Mouse (Mus musculus) neural tube, embryonic 10.5 days (tissue): ENCODE data around the gene Ptprn2.
A peak's percentile ranks its signal among the peaks of the same experiment; 100 is the strongest.

Experiments used
- DNase-seq: peaks from one replicate; pipeline ENCODE4 v3.0.0-alpha.2; 2017; ENCODE audit warnings: low spot score; ENCODE audit errors: extremely low spot score

Gene Ptprn2

DNA sequence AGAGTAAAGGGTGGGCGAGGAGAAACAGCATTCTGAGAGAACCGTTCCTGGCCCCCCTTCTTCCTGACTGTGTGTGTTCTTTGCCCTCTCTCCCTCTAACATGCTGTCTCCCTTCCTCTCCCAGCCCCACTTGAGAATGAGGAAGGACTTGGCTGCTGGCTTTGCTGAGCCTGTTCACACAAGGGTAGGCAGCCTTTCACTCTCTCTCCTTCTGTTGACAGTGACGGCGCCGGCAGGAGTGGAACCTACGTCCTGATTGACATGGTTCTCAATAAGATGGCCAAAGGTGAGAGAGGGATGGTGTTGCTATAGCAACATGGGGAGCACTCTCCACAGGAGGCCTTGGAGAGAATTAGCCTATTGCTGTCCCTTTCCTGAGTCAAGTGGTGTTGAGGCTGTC is 769.8 kb downstream of the Ptprn2 start:
- no peak for DNase-seq

DNA sequence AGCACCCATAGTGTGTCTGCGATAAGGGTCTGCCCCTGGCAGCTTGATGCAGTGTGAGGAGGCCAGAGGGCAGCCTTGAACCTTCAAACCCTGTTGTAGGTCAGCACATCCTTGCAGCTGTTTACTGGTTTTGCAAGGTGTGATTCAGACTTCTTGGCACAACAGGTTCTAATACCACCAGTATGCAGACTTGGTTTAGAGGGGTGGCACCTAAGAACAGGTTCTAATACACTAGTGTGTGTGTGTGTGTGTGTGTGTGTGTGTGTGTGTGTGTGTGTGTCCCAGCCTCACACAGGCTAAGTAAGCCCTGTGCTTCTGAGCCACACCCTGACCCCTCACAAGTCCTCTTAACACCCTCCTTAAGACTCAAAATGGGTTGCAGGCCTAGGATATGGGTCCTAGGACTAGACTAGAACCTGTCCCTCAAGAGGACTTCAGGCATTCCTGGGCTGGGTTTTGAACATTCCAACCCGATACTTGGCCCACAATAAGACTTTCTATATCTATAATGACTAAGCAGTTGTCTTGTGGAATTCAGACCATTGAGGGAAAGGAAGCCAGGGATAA is 770.3 kb downstream of the Ptprn2 start:
- DNase-seq, result no peak

DNA sequence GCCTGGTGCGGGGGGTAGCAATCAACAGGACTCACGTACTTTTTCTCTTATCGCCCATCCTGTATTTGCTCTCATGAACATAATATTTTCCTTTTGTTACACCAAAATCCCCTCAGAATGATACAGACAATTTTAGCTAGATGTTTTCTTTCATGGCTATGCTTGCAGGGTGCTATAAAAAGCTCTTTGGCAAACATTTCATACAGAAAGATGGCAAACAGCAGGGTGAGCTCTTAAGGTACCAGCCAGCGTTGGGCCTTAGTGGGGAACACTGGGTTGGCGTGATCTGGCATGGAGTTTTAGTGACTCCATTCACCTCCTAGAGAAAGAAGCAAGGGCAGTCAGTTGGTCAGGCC is 771.3 kb downstream of the Ptprn2 start:
- no peak for DNase-seq

DNA sequence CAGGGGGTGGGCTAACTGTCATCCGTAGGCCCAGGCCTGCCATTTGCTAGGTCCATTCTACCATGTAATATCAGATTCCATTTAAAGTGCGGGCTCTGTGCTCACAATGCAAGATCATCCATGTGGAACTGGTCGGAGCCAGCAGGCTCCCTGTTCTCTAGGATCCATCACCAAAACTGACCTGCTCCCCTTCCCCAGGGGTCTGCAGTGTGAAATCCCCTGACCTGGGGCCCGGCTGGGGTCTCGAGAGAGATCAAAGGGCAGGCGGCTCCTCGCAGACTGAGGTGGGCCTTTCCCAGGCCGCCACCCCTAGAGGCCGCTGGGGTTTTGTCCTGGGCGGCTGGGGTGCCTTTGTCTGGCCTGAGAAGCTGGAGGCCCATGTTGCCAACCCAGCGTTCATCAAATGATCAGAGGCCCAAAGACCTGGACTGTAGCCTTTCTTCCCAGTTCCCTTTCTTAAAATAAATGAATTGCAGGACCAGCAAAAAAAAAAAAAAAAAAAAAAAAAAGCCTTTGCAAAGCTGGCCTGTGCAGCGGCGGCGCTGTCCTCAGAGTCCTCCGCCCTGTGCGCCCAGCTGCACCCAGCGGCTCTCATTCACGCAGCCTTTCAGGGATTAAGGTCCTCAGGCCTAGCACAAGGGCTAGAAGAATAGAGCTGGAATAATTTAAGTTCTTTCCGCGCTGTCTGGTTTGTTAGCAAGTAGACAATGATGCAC is 771.8 kb downstream of the Ptprn2 start:
- DNase-seq, result peak; percentile 79

DNA sequence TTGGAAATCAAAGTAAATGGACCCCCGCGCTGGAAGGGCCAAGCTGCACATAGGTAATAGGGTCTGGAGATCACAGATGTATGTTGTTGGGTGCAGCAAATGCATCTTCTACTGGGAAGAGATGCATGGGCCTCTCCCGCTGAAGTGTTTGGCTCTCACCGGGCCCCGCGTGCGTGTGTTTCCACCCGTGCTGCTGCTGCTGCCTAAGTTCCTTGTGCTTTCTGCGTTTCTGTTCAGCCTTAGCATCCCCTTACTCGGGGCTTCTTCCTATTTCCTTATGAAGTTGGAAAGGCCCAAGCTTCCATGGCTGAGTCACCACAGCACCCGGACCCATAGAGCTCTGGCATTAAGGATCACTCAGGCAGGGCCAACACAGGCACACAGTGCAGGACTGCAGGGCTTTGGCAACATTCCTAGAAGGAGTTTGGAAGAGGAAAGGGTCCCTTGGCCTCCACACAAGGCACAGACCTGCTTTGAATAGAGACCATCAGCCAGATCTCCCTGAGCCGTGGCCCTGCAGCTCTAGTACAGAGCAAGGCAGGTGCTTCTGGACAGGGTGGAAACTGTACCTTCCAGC is 772.5 kb downstream of the Ptprn2 start:
- no peak for DNase-seq

DNA sequence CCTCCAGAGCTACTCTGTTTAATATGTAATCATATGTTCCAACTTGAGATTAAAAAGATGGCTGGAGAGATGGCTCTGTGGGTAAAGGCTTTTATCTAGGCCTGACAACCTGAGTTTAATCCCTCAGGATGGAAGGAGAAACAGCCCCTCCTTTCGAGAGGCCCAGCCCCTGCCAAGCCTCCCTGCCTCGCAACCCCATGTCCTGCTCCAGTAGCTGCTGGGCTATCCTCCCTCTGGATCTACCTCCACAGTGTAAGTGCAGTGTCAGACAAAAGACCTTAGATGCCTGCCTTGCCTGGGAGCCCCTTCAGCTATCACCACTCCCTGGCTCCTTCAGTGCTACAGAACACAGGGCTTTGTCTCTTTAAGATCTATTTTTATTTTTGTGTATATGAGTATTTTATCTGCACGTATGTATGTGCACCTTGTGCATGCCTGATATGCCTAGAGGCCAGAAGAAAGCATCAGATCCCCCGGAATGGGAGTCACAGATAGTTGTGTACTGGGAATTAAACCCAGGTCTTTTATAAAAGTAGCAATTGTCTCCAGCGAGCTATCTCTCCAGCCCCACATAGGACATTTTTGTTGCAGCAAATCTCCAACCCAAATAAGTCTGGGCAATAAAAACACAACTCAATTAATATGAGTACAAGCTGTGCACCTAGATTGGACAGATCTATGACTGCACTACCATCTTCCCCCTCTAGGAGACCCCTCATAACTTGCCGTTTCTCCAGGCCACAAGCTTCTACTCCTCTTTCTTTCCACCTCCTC is 775.1 kb downstream of the Ptprn2 start:
- DNase-seq, result no peak

DNA sequence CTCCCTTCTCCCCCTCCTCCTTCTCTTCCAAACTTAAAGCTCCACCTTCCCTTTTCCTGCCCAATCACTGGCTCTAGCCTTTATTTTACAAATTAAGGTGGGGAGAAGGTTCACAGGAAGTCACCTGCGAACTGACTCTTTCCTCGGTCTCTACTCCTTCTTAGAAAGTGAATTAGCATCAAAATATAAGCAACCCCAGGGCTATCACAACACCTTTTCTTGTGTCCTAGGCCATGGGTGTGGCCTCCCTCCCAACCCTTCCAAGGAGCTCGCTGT is 775.6 kb downstream of the Ptprn2 start:
- no peak for DNase-seq

DNA sequence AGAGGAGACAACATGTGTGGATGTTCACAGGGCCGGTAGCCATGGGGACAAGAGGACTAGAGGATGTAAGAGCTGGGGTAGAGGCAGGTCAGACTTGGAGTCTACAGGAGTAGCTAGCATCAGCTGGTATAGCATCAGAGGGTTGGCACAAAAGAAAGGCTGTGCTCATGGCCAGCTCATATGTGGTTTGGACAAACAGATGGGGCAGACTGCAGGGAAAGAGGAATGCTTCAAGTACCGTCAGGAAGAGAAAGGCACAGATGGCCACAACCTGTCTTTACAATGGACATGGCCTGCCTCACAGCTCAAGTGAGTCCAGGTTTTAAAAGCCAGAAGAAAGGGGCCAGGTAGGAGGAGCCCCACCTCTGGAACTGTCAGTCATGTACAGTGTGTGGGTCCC is 776.5 kb downstream of the Ptprn2 start:
- no peak for DNase-seq

DNA sequence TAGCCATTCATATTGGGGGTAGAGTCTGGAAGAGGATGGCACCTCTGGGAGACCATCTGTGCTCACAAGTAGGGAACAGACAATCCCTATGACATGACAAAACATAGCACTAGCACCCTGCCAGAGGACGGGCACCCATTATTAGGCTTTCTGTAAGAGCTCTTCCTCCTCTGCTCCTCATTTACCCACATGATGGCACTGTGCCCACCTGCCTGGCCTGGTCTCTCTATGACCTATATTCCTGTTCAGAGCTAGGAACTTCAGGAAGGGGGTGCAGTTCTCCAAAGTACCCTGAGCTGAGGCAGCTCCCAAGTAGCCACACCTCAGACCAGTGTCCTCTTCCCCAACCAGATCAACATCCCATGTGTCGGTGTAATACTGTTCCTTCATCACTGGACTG is 777.6 kb downstream of the Ptprn2 start:
- DNase-seq, result no peak

DNA sequence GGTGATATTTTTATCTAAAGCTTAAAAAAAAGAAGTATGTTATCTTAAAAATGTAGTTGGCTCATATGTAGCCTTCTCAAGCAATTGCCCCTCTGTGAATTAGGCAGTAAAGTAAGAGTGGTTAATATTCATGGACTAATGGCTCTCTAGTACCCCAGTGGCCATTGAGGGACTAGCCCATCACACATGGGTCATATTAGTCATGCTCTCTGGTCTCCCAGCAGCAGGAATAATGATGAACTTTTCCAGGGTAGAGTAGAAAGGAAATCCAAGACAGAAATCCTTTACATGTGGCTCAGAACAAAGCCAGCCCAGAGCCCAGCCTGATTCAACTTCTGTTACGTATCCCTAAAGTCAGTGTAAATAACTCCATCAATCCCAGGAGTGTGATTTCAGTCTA is 779.7 kb downstream of the Ptprn2 start:
- DNase-seq, result no peak

DNA sequence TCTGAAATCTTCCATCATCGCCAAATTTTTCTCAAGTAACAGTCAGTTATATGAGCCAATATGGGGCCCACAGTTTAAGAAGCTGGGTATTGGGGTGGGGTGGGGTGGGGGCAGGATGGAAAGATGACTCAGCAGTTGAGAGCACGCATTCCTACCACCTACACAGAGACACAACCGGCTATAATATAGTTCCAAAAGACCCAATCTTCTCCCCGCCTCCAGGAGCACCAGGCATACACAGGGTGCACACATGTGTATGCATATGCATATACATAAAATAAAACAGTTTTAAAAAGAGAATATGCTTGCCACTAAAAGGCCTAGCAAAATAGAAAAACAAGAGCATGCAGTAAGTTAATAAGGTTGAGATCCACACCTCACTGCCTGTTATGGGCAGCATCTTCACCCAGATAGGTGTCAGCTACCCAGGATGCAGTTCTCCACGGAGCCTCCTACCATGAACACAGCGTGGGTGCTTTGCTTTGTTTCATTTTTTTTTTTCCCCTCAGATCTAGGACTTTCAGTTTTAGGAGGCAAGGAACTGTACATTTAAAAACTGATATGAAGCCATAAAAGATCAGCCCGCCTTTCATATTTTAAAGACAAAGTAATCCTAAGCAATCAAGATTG is 783.1 kb downstream of the Ptprn2 start:
- DNase-seq, result no peak

DNA sequence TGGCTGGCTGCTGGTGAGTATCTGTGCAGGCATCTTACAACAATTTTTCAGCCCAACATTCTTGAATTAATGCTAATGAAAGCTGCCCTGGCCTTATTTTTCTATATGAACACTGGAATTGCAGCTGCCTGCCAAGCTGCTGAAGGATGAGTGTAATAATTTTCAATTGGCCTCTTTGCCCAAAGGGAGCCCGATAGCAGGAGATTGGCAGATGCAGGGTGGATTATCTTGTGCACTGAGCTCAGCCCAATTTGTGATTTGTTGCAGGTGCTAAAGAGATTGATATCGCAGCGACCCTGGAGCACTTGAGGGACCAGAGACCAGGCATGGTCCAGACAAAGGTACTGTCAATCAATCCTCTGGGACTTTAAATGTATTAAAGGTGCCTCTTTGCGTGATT is 783.8 kb downstream of the Ptprn2 start:
- no peak for DNase-seq

DNA sequence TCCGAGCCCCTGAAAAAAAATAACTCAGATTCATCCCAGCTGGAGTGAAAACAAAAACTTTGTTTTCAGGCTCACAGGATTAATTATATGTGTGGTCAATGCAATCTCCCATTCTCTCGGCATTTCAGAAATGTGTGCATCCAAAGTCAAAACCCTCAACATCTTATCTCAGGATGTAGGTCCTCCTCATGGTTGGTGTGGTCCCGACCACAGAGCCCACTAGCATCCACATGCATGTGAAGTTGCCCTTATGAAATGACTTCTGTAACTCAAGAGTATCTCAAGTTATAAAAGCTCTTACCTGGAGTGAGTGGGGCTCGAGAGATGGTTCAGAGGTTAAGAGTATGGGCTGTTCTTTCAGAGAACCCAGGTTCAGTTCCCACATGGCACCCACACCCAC is 784.7 kb downstream of the Ptprn2 start:
- no peak for DNase-seq

DNA sequence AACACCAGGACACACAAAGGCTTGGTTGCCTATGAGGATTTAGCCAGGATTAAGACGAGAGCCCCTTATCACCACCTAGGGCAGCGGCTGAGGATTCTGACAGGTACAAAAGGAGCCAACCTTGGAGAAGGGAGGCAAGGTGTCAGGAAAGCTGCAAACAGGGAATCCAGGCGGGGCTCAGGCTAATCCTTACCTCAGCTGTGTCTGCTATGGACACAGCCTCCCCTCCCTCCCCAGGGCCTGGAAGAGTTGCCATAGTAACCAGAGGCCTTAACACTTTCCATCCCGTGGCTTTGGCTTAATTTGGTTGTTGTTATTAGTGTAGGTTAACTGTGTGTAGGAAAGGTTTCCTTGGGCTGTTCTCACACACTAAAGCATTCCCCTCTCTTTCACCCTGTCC is 787.6 kb downstream of the Ptprn2 start:
- no peak for DNase-seq

DNA sequence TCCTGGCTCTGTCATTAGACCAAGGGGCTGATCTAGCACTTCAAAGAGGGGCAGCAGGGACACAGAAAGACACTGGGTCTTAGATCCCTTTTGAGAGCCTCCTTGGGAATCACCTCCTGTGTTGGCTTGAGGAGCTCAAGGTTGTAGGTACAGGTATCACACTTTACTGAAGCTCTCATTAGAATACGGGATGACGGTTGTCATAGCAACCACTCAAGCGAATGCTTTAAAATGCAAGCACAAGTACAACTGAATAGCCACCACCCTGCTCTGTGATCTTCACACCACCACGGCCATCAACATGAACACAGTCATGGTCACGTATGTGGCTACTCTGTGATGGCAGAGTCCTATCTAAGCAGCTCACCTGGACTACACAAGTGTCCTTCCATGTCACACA is 789.1 kb downstream of the Ptprn2 start:
- no peak for DNase-seq

DNA sequence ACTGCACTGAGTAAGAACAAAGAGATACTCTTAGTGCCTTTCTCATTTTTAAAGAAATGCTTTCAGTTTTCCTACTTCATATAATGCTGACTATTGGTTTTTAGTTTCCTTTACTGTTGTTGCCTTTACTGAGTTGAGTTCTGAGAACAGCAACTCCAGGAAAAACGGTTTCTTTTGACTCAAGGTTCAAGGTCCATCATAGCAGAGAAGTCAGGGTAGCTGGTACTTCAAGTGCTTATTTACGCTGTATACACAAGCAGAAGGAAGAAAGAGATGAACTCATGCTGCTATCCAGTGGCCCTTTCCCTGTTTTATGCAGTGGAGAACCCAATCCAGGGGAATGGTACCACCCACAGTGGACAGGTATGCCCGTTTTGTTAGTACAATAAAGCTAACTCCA is 795.3 kb downstream of the Ptprn2 start:
- DNase-seq, result no peak

DNA sequence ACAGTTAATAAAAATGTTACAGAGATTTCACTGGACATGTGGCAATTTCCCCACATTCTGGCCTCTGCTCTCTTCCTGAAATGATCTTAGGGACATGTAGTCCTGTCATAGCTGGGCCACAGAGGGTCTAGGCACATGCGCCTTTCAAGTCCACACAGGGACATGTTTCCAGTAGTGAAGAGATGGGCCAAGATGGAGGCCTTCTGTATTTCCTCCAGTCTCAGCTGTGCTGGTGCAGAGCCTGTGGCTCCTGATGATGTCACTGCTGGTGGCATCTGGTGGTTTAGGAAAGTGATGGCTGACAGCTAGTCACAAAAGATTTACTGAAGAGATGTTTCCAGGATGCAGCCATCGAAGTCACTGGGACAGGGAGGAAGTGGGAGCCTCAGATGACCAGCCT is 797.1 kb downstream of the Ptprn2 start:
- DNase-seq, result no peak

DNA sequence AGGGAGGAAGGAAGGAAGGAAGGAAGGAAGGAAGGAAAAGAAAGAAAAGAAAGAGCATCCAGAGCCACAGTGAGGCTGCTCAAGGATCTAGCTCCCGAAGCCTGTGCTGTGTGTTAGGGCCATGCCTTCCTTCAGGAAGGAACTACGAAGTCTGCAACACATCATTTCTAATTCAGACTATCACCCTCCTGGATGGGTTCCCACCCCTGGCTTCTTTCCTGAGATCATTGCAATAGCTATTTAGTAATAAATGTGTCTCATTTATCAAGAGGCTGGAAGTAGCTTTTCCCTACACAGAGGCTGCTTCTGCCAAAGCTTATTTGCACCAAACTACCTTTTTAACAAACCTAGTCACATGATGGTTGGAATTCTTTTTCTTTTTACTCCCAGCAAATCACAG is 801.9 kb downstream of the Ptprn2 start:
- no peak for DNase-seq

DNA sequence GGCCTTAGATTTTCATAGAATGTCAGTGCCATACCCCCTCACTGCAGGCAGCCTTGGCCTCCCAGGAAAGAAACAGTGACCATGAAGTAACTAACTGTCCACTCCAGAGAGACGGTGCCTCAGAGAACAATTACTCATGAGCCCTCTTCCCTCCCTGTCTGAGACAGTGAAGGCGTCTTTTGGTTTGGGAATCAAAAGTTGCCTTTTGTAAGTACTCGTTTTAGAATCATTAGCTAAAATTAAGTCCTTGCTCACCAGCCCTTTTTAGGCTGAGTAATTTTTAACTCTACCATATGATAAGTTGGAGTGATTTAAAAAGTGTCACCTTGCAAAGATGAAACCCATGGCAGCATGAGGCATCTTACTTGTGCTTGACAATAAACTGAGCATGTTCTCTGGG is 806.4 kb downstream of the Ptprn2 start:
- DNase-seq, result no peak

DNA sequence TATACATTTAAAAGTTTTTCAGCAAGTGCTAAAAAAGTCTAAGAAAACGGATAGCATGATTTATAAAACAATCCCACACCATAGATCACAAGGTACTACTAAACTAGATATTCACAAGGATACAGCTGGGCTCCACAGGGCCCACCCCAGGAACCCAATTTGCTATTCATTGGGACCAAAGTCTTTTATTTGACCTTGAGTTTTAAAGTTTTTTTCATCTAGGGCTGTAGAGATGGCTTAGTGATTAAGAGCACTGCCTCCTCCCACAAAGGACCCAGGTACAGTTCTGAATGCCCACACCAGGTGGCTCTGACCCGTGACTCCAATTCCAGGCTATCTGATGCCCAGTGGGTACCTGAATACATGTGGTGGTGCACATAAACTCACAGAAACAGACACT is 811.3 kb downstream of the Ptprn2 start:
- DNase-seq, result no peak

DNA sequence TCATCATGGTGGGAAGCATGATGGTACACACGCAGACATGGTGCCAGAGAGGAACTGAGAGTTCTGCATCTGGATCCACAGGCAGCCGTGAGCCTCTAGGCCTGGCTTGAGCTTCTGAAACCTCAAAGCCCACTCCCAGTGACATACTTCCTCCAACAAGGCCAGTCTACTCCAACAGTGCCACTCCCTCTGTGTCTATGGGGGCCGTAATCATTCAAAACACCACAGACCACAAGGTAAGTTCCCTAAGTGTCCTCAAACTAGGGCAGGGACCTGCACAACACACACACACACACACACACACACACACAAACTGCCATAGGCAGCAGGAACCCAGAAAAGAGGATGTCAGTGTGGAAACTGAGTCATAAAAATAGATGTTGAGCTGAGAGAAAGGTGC is 813.6 kb downstream of the Ptprn2 start:
- no peak for DNase-seq
